Mouse (Mus musculus): ENCODE results near the gene Agpat4. TPM values are rescaled to one million over a fixed set of nuclear protein-coding genes. Genes with fewer than 3 reads are reported as not detected.

The Agpat4 gene
- total RNA-seq, 2 experiments from 2014 or later, result 70.3 to 73.9 TPM

GRCm38 (mm10) chr17:12265969-12266925 is 147.7 kb downstream of the Agpat4 start:
- peak; percentile 66 to 75 for DNase-seq (ENCODE audit: low spot score in 2 of 2)

- DNase-seq (ENCODE audit: low spot score in 2 of 2), result no peak
Measured at GRCm38 (mm10) chr17:12268091-12268490, 149.6 kb downstream of the Agpat4 start.

DNA sequence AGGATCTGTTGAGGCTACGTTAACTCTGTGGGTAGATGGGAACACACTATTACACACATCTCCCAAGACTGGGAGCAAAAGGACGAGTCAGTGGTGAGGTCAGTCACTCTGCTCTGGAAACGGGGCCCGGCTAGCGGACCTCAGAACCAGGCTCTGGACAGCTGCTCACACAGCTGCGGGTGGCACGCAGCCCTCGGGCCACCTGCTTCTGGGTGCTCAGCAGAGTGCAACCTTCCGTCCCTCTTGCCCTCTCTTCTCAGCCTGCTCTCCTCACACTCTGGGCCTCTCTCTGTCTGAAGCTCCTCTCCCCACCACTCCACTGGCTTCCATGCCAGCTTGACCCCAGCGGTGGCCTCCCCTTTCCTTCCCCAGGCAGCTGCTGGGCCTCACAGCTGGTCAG is 150.0 kb downstream of the Agpat4 start:
- DNase-seq (ENCODE audit: low spot score in 2 of 2), result no peak

Other genes with a start within 250 kb of the Agpat4 start
- 10 to 100 TPM; 41.5 to 46.0 TPM for gene Map3k4, start 200.1 kb downstream of the Agpat4 start, total RNA-seq (2021)

All from layer of hippocampus, postnatal 14 days (tissue).